ENCODE assay signal across 27 mouse cellular contexts in genomic region chr17:46881728-46882127, GRCm38 (mm10). TPM values are rescaled to one million over a fixed set of nuclear protein-coding genes. Genes with fewer than 3 reads are reported as not detected.
"Had no signal": no experiment of that assay in that cellular context is flagged by ENCODE, and none has a peak within 500 bp of the region (broad histone marks: within the 10 kb centered on the region; RNA-seq: fewer than 3 reads in every experiment).

No protein-coding gene starts in this region.

- H3K9me3 ChIP-seq: liver, embryonic 13.5 days; liver, embryonic 15.5 days; lung, embryonic 15.5 days; midbrain, embryonic 13.5 days; neural tube, embryonic 13.5 days; neural tube, embryonic 15.5 days had no signal

- ATAC-seq: liver, postnatal 0 days; lung, postnatal 0 days; midbrain, embryonic 13.5 days; midbrain, embryonic 16.5 days had no signal

- H3K27me3 ChIP-seq: liver, embryonic 13.5 days; liver, embryonic 15.5 days; lung, embryonic 15.5 days; midbrain, embryonic 13.5 days; neural tube, embryonic 13.5 days; neural tube, embryonic 15.5 days had no signal

- H3K27ac ChIP-seq: liver, embryonic 13.5 days; liver, embryonic 15.5 days; lung, embryonic 15.5 days; midbrain, embryonic 13.5 days; neural tube, embryonic 13.5 days; neural tube, embryonic 15.5 days had no signal

- H3K4me2 ChIP-seq: liver, embryonic 13.5 days; liver, embryonic 15.5 days; lung, embryonic 15.5 days; midbrain, embryonic 11.5 days; midbrain, embryonic 13.5 days; neural tube, embryonic 13.5 days; neural tube, embryonic 15.5 days had no signal

- DNase-seq: liver, embryonic 13.5 days; liver, postnatal 0 days; lung, adult 2 months; lung, postnatal 14 days; lung, postnatal 36 days; retina, postnatal 1 day; right cerebral cortex, adult 18-20 months; right cerebral cortex, postnatal 25 days; right cerebral cortex, postnatal 4 days; spleen, adult 18-20 months; thymus, adult 18-20 months; thymus, postnatal 14 days; thymus, postnatal 36 days had no signal

- H3K9ac ChIP-seq: liver, embryonic 13.5 days; liver, embryonic 15.5 days; liver, postnatal 0 days; lung, embryonic 15.5 days; midbrain, embryonic 13.5 days; neural tube, embryonic 13.5 days; neural tube, embryonic 15.5 days had no signal

- H3K4me3 ChIP-seq: liver, embryonic 13.5 days; liver, embryonic 15.5 days; lung, embryonic 15.5 days; midbrain, embryonic 13.5 days; myocyte; neural tube, embryonic 13.5 days; neural tube, embryonic 15.5 days had no signal

- H3K36me3 ChIP-seq: liver, embryonic 13.5 days; liver, embryonic 15.5 days; lung, embryonic 15.5 days; midbrain, embryonic 13.5 days; neural tube, embryonic 13.5 days; neural tube, embryonic 15.5 days had no signal

RNA-seq across cellular contexts. Expression of gene Prph2, which starts 28.5 kb away (rescaled TPM):
- polyA plus RNA-seq: liver, embryonic 13.5 days; liver, embryonic 15.5 days; liver, postnatal 0 days; lung, adult 2 months; lung, embryonic 15.5 days; lung, postnatal 0 days; macrophage; midbrain, embryonic 11.5 days; midbrain, embryonic 13.5 days; midbrain, embryonic 16.5 days; myocyte; neural tube, embryonic 11.5 days; neural tube, embryonic 13.5 days; neural tube, embryonic 15.5 days; small intestine, adult 2 months; stomach, embryonic 14.5 days; thymus, postnatal 0 days had no signal
